Mouse (Mus musculus) hindbrain, embryonic 12.5 days (tissue): ENCODE data around the gene Csmd2. TPM values are rescaled to one million over a fixed set of nuclear protein-coding genes. Genes with fewer than 3 reads are reported as not detected.

ENCODE experiments used
- ATAC-seq: fragments of 200-750 bp; cut with Nextera tagmentation; 2 replicates; pipeline ENCODE4 v1.8.0; 2017; ENCODE audit warnings: moderate TSS enrichment; ENCODE audit not compliant: low FRiP score
- H3K27ac ChIP-seq: fragments of 300-500 bp; sonication (generic); 2 replicates; pipeline ENCODE4 v1.5.1; 2016; ENCODE audit warnings: mild to moderate bottlenecking
- H3K27me3 ChIP-seq: fragments of 300-500 bp; sonication (generic); 2 replicates; pipeline ENCODE4 v1.6.1; 2016; ENCODE audit warnings: mild to moderate bottlenecking
- H3K36me3 ChIP-seq: fragments of 300-500 bp; sonication (generic); 2 replicates; pipeline ENCODE4 v1.6.1; 2016; ENCODE audit warnings: mild to moderate bottlenecking
- H3K4me1 ChIP-seq: fragments of 300-500 bp; sonication (generic); 2 replicates; pipeline ENCODE4 v1.6.1; 2016
- H3K4me2 ChIP-seq: fragments of 300-500 bp; sonication (generic); replicated peaks from 2 replicates; pipeline ENCODE4 v1.6.1; 2016; ENCODE audit warnings: mild to moderate bottlenecking
- H3K4me3 ChIP-seq: fragments of 300-500 bp; sonication (generic); 2 replicates; pipeline ENCODE4 v1.5.1; 2016; ENCODE audit warnings: mild to moderate bottlenecking
- H3K9ac ChIP-seq: fragments of 300-500 bp; sonication (generic); 2 replicates; pipeline ENCODE4 v1.6.1; 2016; ENCODE audit warnings: mild to moderate bottlenecking, moderate library complexity
- H3K9me3 ChIP-seq: fragments of 300-500 bp; sonication (generic); replicated peaks from 2 replicates; pipeline ENCODE4 v1.6.1; 2016; ENCODE audit warnings: mild to moderate bottlenecking
- WGBS: fragments of 180-500 bp; shearing (Covaris S2); methylation state at CpG from one replicate; pipeline ENCODE4 v1.1.7; 2016; 5-methylcytosine and 5-hydroxymethylcytosine counted together
- polyA plus RNA-seq: library from polyadenylated mRNA; unstranded; fragments of >200 nt; fragmentation: Nextera tagmentation; extraction: Ambion mirVana; gene quantifications from 2 replicates; pipeline ENCODE4 v1.2.1, GENCODE M21; 2016

Gene Csmd2
- polyA plus RNA-seq, 1 experiment from 2014 or later, result 5.4 TPM

DNA sequence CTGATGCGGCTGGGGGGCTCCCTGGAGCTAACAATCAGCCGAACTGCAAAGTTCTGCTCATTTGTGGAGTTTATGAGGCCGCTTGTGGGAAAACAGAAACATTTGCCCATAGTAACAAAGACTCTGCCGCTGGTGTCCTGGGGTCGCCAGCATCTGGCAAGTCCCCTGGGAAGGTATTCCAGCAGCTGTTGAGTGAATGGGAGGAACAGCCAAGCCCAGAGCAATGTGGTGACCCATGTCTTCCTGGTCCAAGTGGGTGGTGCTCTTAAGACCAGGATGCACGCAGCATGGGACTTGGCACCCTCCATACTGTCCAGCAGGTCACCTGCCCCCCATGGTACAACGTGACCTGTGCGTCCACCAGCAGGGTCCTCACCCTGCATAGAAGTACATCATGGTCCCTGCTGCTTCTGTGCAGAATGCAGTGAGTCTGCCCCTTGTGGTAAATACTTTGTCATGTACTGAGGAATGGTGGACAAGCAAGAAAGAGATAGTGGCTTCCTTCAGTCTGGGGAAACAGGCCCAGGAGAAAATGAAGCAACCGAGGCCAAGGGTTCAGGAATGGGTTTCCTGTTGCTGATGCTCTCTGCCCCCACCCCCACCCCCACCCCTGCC, 281.7 kb downstream of the Csmd2 start:
- no peak overlapping the region for H3K4me2 ChIP-seq
- H3K27ac ChIP-seq, result no peak overlapping the region
- H3K4me1 ChIP-seq, result peaks cover 3% of the 10 kb centered on the region; the same call in 1 of the 2 replicates
- H3K27me3 ChIP-seq, result no peaks in the 10 kb centered on the region
- H3K9me3 ChIP-seq, result no peaks in the 10 kb centered on the region
- 81% methylated on average over 9 of the region's 9 CpGs for WGBS
- no peak for ATAC-seq
- no peak overlapping the region for H3K9ac ChIP-seq
- H3K4me3 ChIP-seq, result no peak overlapping the region
- H3K36me3 ChIP-seq, result no peaks in the 10 kb centered on the region

DNA sequence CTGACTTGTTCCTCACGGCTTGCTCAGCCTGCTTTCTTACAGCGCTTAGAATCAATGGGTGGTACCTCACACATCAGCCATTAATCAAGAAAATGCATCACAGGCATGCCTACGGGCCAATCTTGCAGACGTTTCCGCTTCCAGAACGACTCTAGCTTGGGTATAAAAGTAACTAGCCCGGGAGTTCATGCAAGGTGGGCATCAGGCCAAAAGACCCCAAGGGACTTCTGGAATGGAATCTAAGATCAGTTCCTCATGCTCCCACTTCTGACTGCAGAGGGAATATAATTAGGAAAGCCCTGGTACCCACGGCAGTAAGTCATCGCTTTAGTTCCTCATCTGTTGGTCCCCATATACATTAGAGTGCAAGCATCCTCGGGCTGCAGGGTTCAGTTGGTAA, 282.5 kb downstream of the Csmd2 start:
- no peak for ATAC-seq
- Histone ChIP-seq H3K4me1 (peaks cover 3% of the 10 kb centered on the region; the same call in 1 of the 2 replicates), H3K27me3 (no peaks in the 10 kb centered on the region), H3K9ac (no peak overlapping the region), H3K9me3 (no peaks in the 10 kb centered on the region), H3K4me3 (no peak overlapping the region), H3K36me3 (no peaks in the 10 kb centered on the region), H3K4me2 (no peak overlapping the region), H3K27ac (no peak overlapping the region)
- WGBS, result 70% methylated on average over 10 of the region's 10 CpGs

DNA sequence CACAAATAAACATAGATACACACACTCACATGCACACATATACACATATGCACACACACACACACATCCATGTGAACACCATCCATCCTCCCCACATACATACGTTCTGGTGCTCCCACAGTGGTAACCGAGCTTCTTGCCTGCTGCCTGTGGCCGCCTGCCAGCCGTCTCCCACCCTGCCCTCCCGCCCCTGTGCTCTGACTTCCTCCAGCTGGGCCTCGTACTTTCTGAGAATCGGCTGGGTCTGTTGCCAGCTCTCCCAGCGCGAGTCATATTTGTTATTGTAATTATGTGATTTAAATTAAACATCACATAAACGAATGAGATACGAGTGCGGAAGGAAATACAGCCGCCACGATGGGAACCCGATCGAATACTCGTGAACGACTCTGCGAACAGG, 283.3 kb downstream of the Csmd2 start:
- H3K27ac ChIP-seq, result no peak overlapping the region
- no peaks in the 10 kb centered on the region for H3K27me3 ChIP-seq
- H3K9ac ChIP-seq, result no peak overlapping the region
- H3K4me2 ChIP-seq, result no peak overlapping the region
- H3K4me3 ChIP-seq, result no peak overlapping the region
- no peaks in the 10 kb centered on the region for H3K36me3 ChIP-seq
- WGBS, result 78% methylated on average over 19 of the region's 19 CpGs
- H3K9me3 ChIP-seq, result no peaks in the 10 kb centered on the region
- H3K4me1 ChIP-seq, result peaks cover 3% of the 10 kb centered on the region; the same call in 1 of the 2 replicates
- ATAC-seq, result no peak

DNA sequence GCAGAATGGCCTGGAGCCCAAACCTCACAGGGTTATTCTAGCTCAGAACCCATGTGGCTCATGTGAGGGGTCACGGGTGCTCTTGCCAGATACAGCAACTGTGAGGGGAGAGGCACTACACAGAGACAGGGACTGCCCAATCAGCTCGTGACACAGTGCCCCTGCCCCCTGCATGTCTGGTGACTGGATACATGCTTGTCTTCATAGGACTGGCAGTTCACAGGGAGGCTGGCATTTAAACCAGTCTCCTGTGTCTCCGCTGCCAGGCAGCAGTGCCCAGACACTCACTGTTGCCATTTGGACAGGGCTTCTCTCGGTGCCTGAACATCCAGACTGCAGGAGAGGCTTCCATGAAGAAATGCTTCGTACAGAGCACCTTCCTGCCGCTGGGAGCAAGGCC, 284.8 kb downstream of the Csmd2 start:
- Histone ChIP-seq H3K27ac (no peak overlapping the region), H3K9me3 (no peaks in the 10 kb centered on the region), H3K27me3 (no peaks in the 10 kb centered on the region), H3K4me1 (peaks cover 3% of the 10 kb centered on the region; the same call in 1 of the 2 replicates), H3K36me3 (no peaks in the 10 kb centered on the region), H3K4me2 (no peak overlapping the region), H3K9ac (no peak overlapping the region), H3K4me3 (no peak overlapping the region)
- 68% methylated on average over 6 of the region's 6 CpGs for WGBS
- no peak for ATAC-seq

DNA sequence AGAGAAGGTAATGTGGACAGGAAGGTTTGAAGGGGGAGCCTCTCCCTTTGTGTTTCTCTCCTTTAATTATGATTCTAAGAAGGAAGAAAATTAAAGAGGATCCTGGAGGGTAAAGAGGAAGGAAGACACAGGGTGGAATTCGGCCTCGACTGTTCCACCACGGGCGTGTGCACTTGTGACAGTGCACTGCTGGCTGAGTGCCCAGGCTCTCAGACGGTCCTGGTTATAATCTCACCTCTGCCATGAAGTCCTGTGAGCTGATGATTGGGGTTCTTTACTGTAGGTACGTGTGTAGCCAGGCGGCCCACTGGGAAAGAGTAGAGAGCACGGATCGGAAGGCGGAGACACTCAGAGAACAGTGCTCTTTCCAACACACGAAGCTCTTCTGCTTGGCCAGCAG, 285.5 kb downstream of the Csmd2 start:
- Histone ChIP-seq H3K4me3 (no peak overlapping the region), H3K9me3 (no peaks in the 10 kb centered on the region), H3K27me3 (no peaks in the 10 kb centered on the region), H3K27ac (no peak overlapping the region), H3K9ac (no peak overlapping the region), H3K36me3 (no peaks in the 10 kb centered on the region), H3K4me1 (peaks cover 3% of the 10 kb centered on the region; the same call in 1 of the 2 replicates), H3K4me2 (no peak overlapping the region)
- no peak for ATAC-seq
- WGBS, result 80% methylated on average over 11 of the region's 11 CpGs

DNA sequence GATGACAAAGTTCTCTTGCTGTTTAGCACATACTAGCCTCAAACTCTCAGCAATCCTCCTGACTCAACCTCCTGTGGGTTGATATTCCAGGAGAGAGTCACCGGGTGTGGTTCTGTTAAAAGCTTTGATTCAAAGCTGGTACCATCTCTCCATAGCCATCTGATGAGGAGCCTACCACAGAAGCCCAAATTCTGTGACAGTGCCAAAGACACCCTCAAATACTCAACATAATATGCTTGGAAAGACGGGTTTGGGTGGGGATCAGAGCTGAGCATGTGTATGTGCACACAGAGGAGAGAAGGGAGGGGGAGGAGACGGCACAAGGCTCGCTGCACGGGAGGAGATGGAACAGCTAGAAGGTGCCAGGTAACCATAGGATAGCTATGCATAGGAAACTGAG, 287.5 kb downstream of the Csmd2 start:
- Histone ChIP-seq H3K4me2 (no peak overlapping the region), H3K27me3 (no peaks in the 10 kb centered on the region), H3K9ac (no peak overlapping the region), H3K4me3 (no peak overlapping the region), H3K27ac (no peak overlapping the region), H3K9me3 (no peaks in the 10 kb centered on the region), H3K4me1 (peaks cover 3% of the 10 kb centered on the region; the same call in 1 of the 2 replicates), H3K36me3 (no peaks in the 10 kb centered on the region)
- 76% methylated on average over 5 of the region's 5 CpGs for WGBS
- ATAC-seq, result no peak

DNA sequence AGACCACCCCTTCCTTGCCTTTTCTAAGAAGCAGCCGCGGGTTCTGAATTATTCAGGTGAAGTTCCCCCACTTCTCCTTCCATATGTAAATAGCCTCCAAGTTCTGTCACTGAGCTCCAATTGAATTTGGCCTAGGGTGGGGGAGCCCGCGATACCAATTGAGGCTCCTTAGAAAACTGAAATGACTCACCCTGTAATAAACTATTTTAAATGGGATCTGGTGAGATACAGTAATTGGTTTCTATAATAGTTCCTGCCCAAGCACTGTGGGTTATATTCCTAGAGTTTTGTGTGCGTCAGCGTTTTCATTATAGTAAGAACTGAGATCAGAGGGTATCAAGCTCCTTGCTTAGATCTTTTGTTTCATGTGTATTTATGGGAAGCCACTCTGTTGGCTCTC, 287.9 kb downstream of the Csmd2 start:
- ATAC-seq, result no peak
- Histone ChIP-seq H3K4me1 (peaks cover 3% of the 10 kb centered on the region; the same call in 1 of the 2 replicates), H3K4me2 (no peak overlapping the region), H3K36me3 (no peaks in the 10 kb centered on the region), H3K27me3 (no peaks in the 10 kb centered on the region), H3K9ac (no peak overlapping the region), H3K27ac (no peak overlapping the region), H3K4me3 (no peak overlapping the region), H3K9me3 (no peaks in the 10 kb centered on the region)
- 77% methylated on average over 6 of the region's 6 CpGs for WGBS

DNA sequence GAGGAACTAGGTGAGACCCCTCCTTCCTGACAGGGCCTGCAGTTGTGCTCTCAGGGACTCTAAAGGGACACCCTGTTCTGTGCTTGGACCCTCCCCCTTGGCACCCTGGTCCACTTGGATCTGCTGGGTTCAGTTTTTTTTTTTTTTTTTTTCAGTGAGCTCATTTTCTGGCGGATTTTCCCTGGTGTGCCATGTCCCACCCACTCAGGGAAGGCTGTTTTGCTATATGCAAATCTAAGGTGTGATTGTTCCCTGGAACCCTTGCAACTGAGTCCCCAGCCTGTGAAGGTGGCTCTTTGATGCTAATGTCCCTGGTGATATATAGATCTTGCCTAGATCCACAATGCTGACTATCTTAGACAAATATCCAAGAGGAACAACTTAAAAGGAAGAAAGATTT, 297.4 kb downstream of the Csmd2 start:
- H3K4me3 ChIP-seq, result no peak overlapping the region
- H3K36me3 ChIP-seq, result no peaks in the 10 kb centered on the region
- no peak overlapping the region for H3K9ac ChIP-seq
- 78% methylated on average over 1 of the region's 1 CpGs for WGBS
- H3K27ac ChIP-seq, result no peak overlapping the region
- ATAC-seq, result no peak
- H3K4me2 ChIP-seq, result no peak overlapping the region
- H3K9me3 ChIP-seq, result no peaks in the 10 kb centered on the region
- no peaks in the 10 kb centered on the region for H3K4me1 ChIP-seq
- no peaks in the 10 kb centered on the region for H3K27me3 ChIP-seq

DNA sequence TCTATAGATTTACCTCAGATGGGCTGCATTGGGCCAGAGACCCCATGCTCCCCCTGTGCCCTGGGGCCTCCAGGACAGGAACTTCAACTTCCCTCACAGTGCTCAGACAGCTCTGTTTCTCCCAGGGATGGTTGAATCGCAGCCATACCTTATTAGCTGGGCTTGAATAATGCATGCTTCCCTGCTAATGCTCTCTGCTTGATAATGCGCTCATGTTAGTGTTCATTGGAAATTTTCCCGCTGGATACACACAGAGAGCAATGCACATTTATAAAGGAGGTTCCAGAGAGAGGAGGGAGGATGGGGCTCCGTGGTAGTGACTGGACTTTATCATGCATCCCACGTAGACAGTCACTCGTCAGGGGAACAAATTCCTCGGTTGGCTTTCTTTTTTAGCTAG, 300.4 kb downstream of the Csmd2 start:
- H3K4me1 ChIP-seq, result no peaks in the 10 kb centered on the region
- ATAC-seq, result no peak
- H3K4me2 ChIP-seq, result no peak overlapping the region
- H3K9ac ChIP-seq, result no peak overlapping the region
- no peaks in the 10 kb centered on the region for H3K9me3 ChIP-seq
- no peaks in the 10 kb centered on the region for H3K27me3 ChIP-seq
- no peaks in the 10 kb centered on the region for H3K36me3 ChIP-seq
- no peak overlapping the region for H3K27ac ChIP-seq
- 64% methylated on average over 7 of the region's 7 CpGs for whole genome bisulfite sequencing
- H3K4me3 ChIP-seq, result no peak overlapping the region

DNA sequence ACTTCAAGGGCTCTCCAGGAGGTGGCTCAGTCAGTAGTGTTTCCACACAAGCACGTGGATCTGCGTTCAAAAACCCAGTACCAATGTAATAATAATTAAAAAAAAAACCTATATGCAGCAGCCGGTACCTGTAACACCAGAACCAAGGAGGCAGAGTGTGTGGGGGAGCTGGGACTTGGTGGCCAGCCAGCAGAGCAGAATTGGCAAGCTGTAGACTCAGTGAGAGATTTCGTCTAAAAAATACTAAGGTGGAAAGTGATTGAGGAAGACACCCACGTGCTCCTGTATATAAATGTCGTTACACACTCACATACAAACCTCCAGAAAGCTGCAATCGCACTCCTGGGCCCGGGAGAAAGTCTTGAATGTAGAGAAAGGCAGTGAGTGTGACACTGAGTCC, 316.4 kb downstream of the Csmd2 start:
- Histone ChIP-seq H3K9me3 (no peaks in the 10 kb centered on the region), H3K4me1 (no peaks in the 10 kb centered on the region), H3K27ac (no peak overlapping the region), H3K4me3 (no peak overlapping the region), H3K4me2 (no peak overlapping the region), H3K36me3 (no peaks in the 10 kb centered on the region), H3K9ac (no peak overlapping the region), H3K27me3 (no peaks in the 10 kb centered on the region)
- 86% methylated on average over 8 of the region's 8 CpGs for WGBS
- no peak for ATAC-seq

DNA sequence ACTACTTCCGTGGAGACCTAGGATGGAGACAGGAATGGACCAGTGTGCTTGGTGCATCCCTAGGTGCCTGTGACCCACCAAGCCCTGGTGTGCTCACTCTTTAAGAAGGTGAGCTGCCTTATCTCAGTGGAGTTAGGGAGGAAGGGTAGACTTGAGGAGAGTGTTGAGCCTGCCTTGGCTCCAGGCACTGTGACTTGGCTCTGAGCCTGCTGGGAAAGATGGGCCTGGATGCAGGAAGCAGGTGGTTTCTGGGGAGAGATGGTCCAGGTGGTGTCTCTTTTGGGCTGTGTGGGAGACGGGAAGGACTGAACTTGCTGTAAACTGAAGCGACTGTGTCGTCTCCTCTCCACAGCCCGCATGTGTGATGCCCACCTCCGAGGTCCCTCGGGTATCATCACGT, 318.4 kb downstream of the Csmd2 start:
- no peak for ATAC-seq
- WGBS, result 92% methylated on average over 8 of the region's 8 CpGs
- no peak overlapping the region for H3K4me3 ChIP-seq
- H3K9me3 ChIP-seq, result no peaks in the 10 kb centered on the region
- no peaks in the 10 kb centered on the region for H3K4me1 ChIP-seq
- no peak overlapping the region for H3K9ac ChIP-seq
- H3K36me3 ChIP-seq, result no peaks in the 10 kb centered on the region
- H3K27me3 ChIP-seq, result no peaks in the 10 kb centered on the region
- no peak overlapping the region for H3K27ac ChIP-seq
- H3K4me2 ChIP-seq, result no peak overlapping the region

DNA sequence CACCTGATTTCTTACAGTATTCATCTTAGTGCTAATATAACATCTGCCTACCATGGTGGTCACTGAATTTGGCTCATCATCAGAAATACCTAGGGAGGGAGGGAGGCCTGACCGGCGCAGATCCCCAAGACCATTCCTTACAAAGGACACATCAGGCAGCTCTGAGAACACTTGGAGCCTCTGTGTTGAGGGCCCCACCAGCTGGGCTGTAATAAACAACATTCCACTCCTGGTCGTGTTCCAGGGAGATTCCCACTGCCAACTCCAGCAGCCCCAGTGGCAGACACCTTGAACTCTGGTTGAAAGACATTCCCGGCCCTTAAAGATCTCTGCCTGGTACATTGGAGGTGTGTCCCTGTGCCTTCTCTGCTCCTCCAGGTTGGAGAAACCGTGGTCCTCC, 327.7 kb downstream of the Csmd2 start:
- Histone ChIP-seq H3K9me3 (no peaks in the 10 kb centered on the region), H3K4me3 (no peak overlapping the region), H3K4me1 (no peaks in the 10 kb centered on the region), H3K27me3 (no peaks in the 10 kb centered on the region), H3K27ac (no peak overlapping the region), H3K36me3 (no peaks in the 10 kb centered on the region), H3K4me2 (no peak overlapping the region), H3K9ac (no peak overlapping the region)
- no peak for ATAC-seq
- 82% methylated on average over 5 of the region's 5 CpGs for WGBS

DNA sequence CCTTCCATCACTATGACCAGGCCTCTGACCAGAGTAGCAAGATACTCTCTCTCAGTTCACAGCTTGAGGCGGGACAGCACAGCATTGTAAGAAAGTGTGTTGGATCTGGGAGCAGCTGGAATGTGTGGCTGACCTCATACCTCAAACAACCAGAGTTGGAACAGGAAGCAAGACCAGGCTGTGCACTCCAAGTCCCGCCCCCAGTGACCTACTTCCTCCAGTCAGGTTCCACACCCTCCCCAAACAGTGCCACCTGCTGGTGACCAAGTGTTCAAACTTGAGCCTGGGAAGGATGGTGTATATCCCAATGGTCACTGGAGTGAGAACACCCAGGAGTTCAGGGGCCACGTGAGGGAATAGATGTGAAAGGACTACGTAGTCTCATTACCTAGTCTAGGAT, 330.3 kb downstream of the Csmd2 start:
- no peak overlapping the region for H3K4me3 ChIP-seq
- H3K9me3 ChIP-seq, result no peaks in the 10 kb centered on the region
- no peak overlapping the region for H3K4me2 ChIP-seq
- no peak overlapping the region for H3K27ac ChIP-seq
- WGBS, result 92% methylated on average over 4 of the region's 4 CpGs
- ATAC-seq, result no peak
- no peaks in the 10 kb centered on the region for H3K27me3 ChIP-seq
- H3K9ac ChIP-seq, result no peak overlapping the region
- H3K4me1 ChIP-seq, result no peaks in the 10 kb centered on the region
- H3K36me3 ChIP-seq, result no peaks in the 10 kb centered on the region
